8 mouse cellular contexts compared by ENCODE assay signal in genomic region chr6:114883261-114883740, GRCm38 (mm10).
DNase-seq lines count a peak whose midpoint lies in the region; ATAC-seq lines count a peak whose summit lies in the region.

No protein-coding gene starts in this region.

- H3K4me2 ChIP-seq in intestine, embryonic 14.5 days (ENCODE audit: low read length): peak overlapping the region; percentile 14

- H3K36me3 ChIP-seq in intestine, embryonic 14.5 days (ENCODE audit: control insufficient read depth, insufficient read depth, low read length): peaks cover 23% of the 10 kb centered on the region

- intact Hi-C loops in left cerebral cortex, postnatal 10 days (cut with DNase I): no loop called here

- H3K9me3 ChIP-seq in intestine, embryonic 14.5 days (ENCODE audit: control insufficient read depth, low read length): no peaks in the 10 kb centered on the region

- H3K4me3 ChIP-seq in intestine, embryonic 14.5 days (ENCODE audit: low read depth, low read length): no peak overlapping the region

- no peaks in the 10 kb centered on the region for H3K27me3 ChIP-seq in intestine, embryonic 14.5 days (replicated peaks; ENCODE audit: control insufficient read depth, insufficient read depth, low read length)

- no peak for ATAC-seq in cerebellum, adult (ENCODE audit: insufficient number of reproducible peaks, low FRiP score, low TSS enrichment)
- ATAC-seq in granulocyte monocyte progenitor cell, adult 5-6 weeks (replicated peaks; ENCODE audit: poor library complexity, severe bottlenecking): peak; percentile 41
- ATAC-seq in intestine, embryonic 14.5 days (replicated peaks; ENCODE audit: low FRiP score, low TSS enrichment, low read depth): peak; percentile 71
- peak; percentile 75 for ATAC-seq in megakaryocyte, adult 5-6 weeks (ENCODE audit: poor library complexity, severe bottlenecking)

- H3K9ac ChIP-seq in intestine, embryonic 14.5 days (ENCODE audit: low read length): peak overlapping the region; percentile 15; the same call in 1 of the 2 replicates

- WGBS in intestine, embryonic 14.5 days: 6% methylated on average over 9 of the region's 9 CpGs

- DNase-seq in cerebellum, adult 9-11 months: peak; percentile 49
- peak; percentile 95 for DNase-seq in embryo, embryonic 11 days
- DNase-seq in intestine, embryonic 14.5 days (ENCODE audit: low spot score): peak; percentile 81
- DNase-seq in left cerebral cortex, postnatal 10 days (ENCODE audit: extremely low spot score in 1 of 2, low spot score in 2 of 2): peak; percentile 77 to 85
- peak; percentile 71 to 80 for DNase-seq in right cerebral cortex, adult 2 months (ENCODE audit: low spot score in 2 of 2)

- H3K27ac ChIP-seq in intestine, embryonic 14.5 days (ENCODE audit: low read depth): peak overlapping the region; percentile 82

- peaks cover 58% of the 10 kb centered on the region for H3K4me1 ChIP-seq in intestine, embryonic 14.5 days (replicated peaks; ENCODE audit: control insufficient read depth, insufficient read depth, low read length)
